12 mouse cellular contexts compared by ENCODE assay signal in genomic region chr7:122131834-122132233, GRCm38 (mm10). TPM values are rescaled to one million over a fixed set of nuclear protein-coding genes. Genes with fewer than 3 reads are reported as not detected.
A peak's percentile ranks its signal among the peaks of the same experiment; 100 is the strongest.
DNase-seq lines count a peak whose midpoint lies in the region; ATAC-seq and TF ChIP-seq lines count a peak whose summit lies in the region.
"Had no signal": no experiment of that assay in that cellular context is flagged by ENCODE, and none has a peak within 500 bp of the region (broad histone marks: within the 10 kb centered on the region; RNA-seq: fewer than 3 reads in every experiment).

No protein-coding gene starts in this region.

- peak overlapping the region; percentile 88 for H3K4me2 ChIP-seq in heart, postnatal 0 days (ENCODE audit: low read depth, low read length)
- H3K4me2 ChIP-seq in embryonic facial prominence, embryonic 14.5 days (ENCODE audit: low read depth, low read length), result peak overlapping the region; percentile 77
- peak overlapping the region; percentile 81 for H3K4me2 ChIP-seq in intestine, postnatal 0 days (replicated peaks; ENCODE audit: low read depth)
- peak overlapping the region; percentile 82 for H3K4me2 ChIP-seq in myocyte (ENCODE audit: low read depth)

- no peak for TF ChIP-seq POLR2A in myocyte (IDR thresholded peaks at IDR 0.05; ENCODE audit: insufficient read length, low read depth)

- H3K36me3 ChIP-seq in heart, postnatal 0 days (replicated peaks; ENCODE audit: control insufficient read depth, insufficient read depth, low read length), result peaks cover 32% of the 10 kb centered on the region
- peaks cover 44% of the 10 kb centered on the region for H3K36me3 ChIP-seq in embryonic facial prominence, embryonic 14.5 days (ENCODE audit: control insufficient read depth, insufficient read depth, low read length)
- H3K36me3 ChIP-seq in intestine, postnatal 0 days (ENCODE audit: control insufficient read depth, insufficient read depth), result peaks cover 23% of the 10 kb centered on the region
- H3K36me3 ChIP-seq in myocyte (ENCODE audit: control insufficient read depth, insufficient read depth), result peaks cover 17% of the 10 kb centered on the region

- no peak for TF ChIP-seq CTCF in heart, postnatal 0 days (IDR thresholded peaks at IDR 0.05; ENCODE audit: low read depth)
- no peak for TF ChIP-seq CTCF in intestine, postnatal 0 days (IDR thresholded peaks at IDR 0.05; ENCODE audit: low read depth)

- H3K9ac ChIP-seq in heart, postnatal 0 days (replicated peaks; ENCODE audit: low read depth, low read length), result no peak overlapping the region; the same call in 1 of the 2 replicates
- H3K9ac ChIP-seq in embryonic facial prominence, embryonic 14.5 days (ENCODE audit: low read depth, low read length), result peak overlapping the region; percentile 88
- no peak overlapping the region for H3K9ac ChIP-seq in intestine, postnatal 0 days (ENCODE audit: low read depth, low read length)

- H3K27ac ChIP-seq in heart, postnatal 0 days (ENCODE audit: low read depth), result no peak overlapping the region
- H3K27ac ChIP-seq in embryonic facial prominence, embryonic 14.5 days (replicated peaks; ENCODE audit: low read depth, low read length), result no peak overlapping the region
- no peak overlapping the region for H3K27ac ChIP-seq in intestine, postnatal 0 days (ENCODE audit: low read depth, low read length)

- H3K27me3 ChIP-seq in heart, postnatal 0 days (ENCODE audit: control insufficient read depth, insufficient read depth, low read length), result no peaks in the 10 kb centered on the region
- no peaks in the 10 kb centered on the region for H3K27me3 ChIP-seq in embryonic facial prominence, embryonic 14.5 days (replicated peaks; ENCODE audit: control insufficient read depth, insufficient read depth, low read length)
- H3K27me3 ChIP-seq in intestine, postnatal 0 days (replicated peaks; ENCODE audit: control insufficient read depth, insufficient read depth, low read length), result no peaks in the 10 kb centered on the region
- no peaks in the 10 kb centered on the region for H3K27me3 ChIP-seq in myocyte (ENCODE audit: control insufficient read depth, insufficient read depth, insufficient read length)

- H3K4me1 ChIP-seq in heart, postnatal 0 days (ENCODE audit: control insufficient read depth, insufficient read depth), result 0 out of 2 replicates have a peak, but pooled peaks cover 11% of the 10 kb centered on the region
- H3K4me1 ChIP-seq in embryonic facial prominence, embryonic 14.5 days (ENCODE audit: control insufficient read depth, insufficient read depth, low read length), result peaks cover 3% of the 10 kb centered on the region; the same call in 1 of the 2 replicates
- no peaks in the 10 kb centered on the region for H3K4me1 ChIP-seq in intestine, postnatal 0 days (replicated peaks; ENCODE audit: control insufficient read depth, insufficient read depth, low read length)

- H3K79me2 ChIP-seq in myocyte (ENCODE audit: control insufficient read depth, insufficient read depth), result peaks cover 27% of the 10 kb centered on the region

- TF ChIP-seq EP300 in heart, postnatal 0 days (IDR thresholded peaks at IDR 0.05; ENCODE audit: low read depth), result no peak

- ATAC-seq in heart, postnatal 0 days (ENCODE audit: insufficient read depth, low read depth), result no peak
- ATAC-seq in embryonic facial prominence, embryonic 14.5 days (ENCODE audit: low read depth), result no peak
- ATAC-seq in intestine, postnatal 0 days, result no peak

- peak overlapping the region; percentile 87; the same call in 1 of the 2 replicates for H3K4me3 ChIP-seq in heart, postnatal 0 days (ENCODE audit: low read depth, low read length)
- H3K4me3 ChIP-seq in embryonic facial prominence, embryonic 14.5 days (ENCODE audit: low read depth, low read length), result peak overlapping the region; percentile 86
- peak overlapping the region; percentile 84; the same call in 1 of the 2 replicates for H3K4me3 ChIP-seq in intestine, postnatal 0 days (ENCODE audit: low read depth, low read length)
- peak overlapping the region; percentile 70 for H3K4me3 ChIP-seq in myocyte

- H3ac ChIP-seq in myocyte (ENCODE audit: control insufficient read depth, insufficient read length), result no peak overlapping the region

- DNase-seq in heart, postnatal 0 days (ENCODE audit: low spot score), result no peak
- no peak for DNase-seq in heart, adult 8-10 months (ENCODE audit: low spot score)
- no peak for DNase-seq in embryonic facial prominence, embryonic 14.5 days (ENCODE audit: low spot score)
- no peak for DNase-seq in layer of hippocampus, adult 9-11 months
- no peak for DNase-seq in adrenal gland, postnatal 14 days
- DNase-seq in right cerebral cortex, adult 2 months (ENCODE audit: low spot score in 2 of 2), result no peak
- DNase-seq: gastrocnemius, postnatal 10 days; lung, postnatal 14 days had no signal

- no peaks in the 10 kb centered on the region for H3K9me3 ChIP-seq in heart, postnatal 0 days (replicated peaks; ENCODE audit: control insufficient read depth, low read length)
- no peaks in the 10 kb centered on the region for H3K9me3 ChIP-seq in embryonic facial prominence, embryonic 14.5 days (ENCODE audit: control insufficient read depth, low read length)
- no peaks in the 10 kb centered on the region for H3K9me3 ChIP-seq in intestine, postnatal 0 days (ENCODE audit: control insufficient read depth)

TF ChIP-seq in myocyte, 11 proteins besides CTCF, POLR2A, EP300 and RAD21:
- TF ChIP-seq TCF3 (IDR thresholded peaks at IDR 0.05; ENCODE audit: insufficient read length, low read depth) (no peak), CEBPB (IDR thresholded peaks at IDR 0.05; ENCODE audit: insufficient read depth, poor library complexity, severe bottlenecking) (no peak), MYOD1 (IDR thresholded peaks at IDR 0.05; ENCODE audit: control insufficient read depth in 1 of 3, insufficient read length in 2 of 3, low read depth in 2 of 3) (no peak), REST (IDR thresholded peaks at IDR 0.05; ENCODE audit: insufficient read depth, insufficient read length) (no peak), USF1 (IDR thresholded peaks at IDR 0.05; ENCODE audit: low read depth) (no peak), MAX (IDR thresholded peaks at IDR 0.05; ENCODE audit: low read depth) (no peak), POLR2AphosphoS2 (IDR thresholded peaks at IDR 0.05; ENCODE audit: insufficient read length, low read depth) (no peak), SRF (IDR thresholded peaks at IDR 0.05; ENCODE audit: control insufficient read depth, insufficient read length, low read depth) (no peak), TCF12 (IDR thresholded peaks at IDR 0.05; ENCODE audit: insufficient read depth, poor library complexity, severe bottlenecking) (no peak), E2F4 (IDR thresholded peaks at IDR 0.05; ENCODE audit: insufficient read depth) (no peak), MYOG (IDR thresholded peaks at IDR 0.05; ENCODE audit: control insufficient read depth in 1 of 3, insufficient read depth in 1 of 3, insufficient read length in 2 of 3, low read depth in 2 of 3) (no peak)
TF ChIP-seq in myocyte: peak in this region for 0.

RNA-seq across cellular contexts. Expression of gene Palb2, which starts 1.0 kb away (rescaled TPM):
- total RNA-seq in heart, postnatal 0 days (2014; rRNA removed; ENCODE audit: low replicate concordance), result 0.97 and 6.4 TPM in 2 replicates
- polyA plus RNA-seq in heart, postnatal 0 days (2015; fragmentation: Nextera tagmentation; extraction: Ambion mirVana), result 2.4 and 3.7 TPM in 2 replicates
- total RNA-seq in heart, adult 8-10 months (2022), result 1 to 10 TPM in 2 of 4 experiments, under 1 TPM in 2; 0.38 to 1.2 (median 1.0) TPM
- polyA plus RNA-seq in embryonic facial prominence, embryonic 14.5 days (2014; fragmentation: Nextera tagmentation; extraction: Ambion mirVana), result 9.9 and 12.5 TPM in 2 replicates
- polyA plus RNA-seq in intestine, postnatal 0 days (2015; fragmentation: Nextera tagmentation; extraction: Ambion mirVana), result 3.9 and 4.5 TPM in 2 replicates
- 0.48 TPM for polyA plus RNA-seq in myocyte (2012; fragmentation: generic; extraction: Trizol)
- 2.7 and 2.9 TPM in 2 replicates for total RNA-seq in adrenal gland, postnatal 14 days (2021)

RNA-seq across cellular contexts. Expression of gene Dctn5, which starts 1.0 kb away (rescaled TPM):
- 28.9 and 50.0 TPM in 2 replicates for total RNA-seq in heart, postnatal 0 days (2014; rRNA removed; ENCODE audit: low replicate concordance)
- polyA plus RNA-seq in heart, postnatal 0 days (2015; fragmentation: Nextera tagmentation; extraction: Ambion mirVana), result 44.4 and 51.3 TPM in 2 replicates
- total RNA-seq in heart, adult 8-10 months (2022), result 10 to 100 TPM; 28.6 to 29.8 (median 29.1) TPM
- 104 and 115 TPM in 2 replicates for polyA plus RNA-seq in embryonic facial prominence, embryonic 14.5 days (2014; fragmentation: Nextera tagmentation; extraction: Ambion mirVana)
- polyA plus RNA-seq in intestine, postnatal 0 days (2015; fragmentation: Nextera tagmentation; extraction: Ambion mirVana), result 59.4 and 64.7 TPM in 2 replicates
- polyA plus RNA-seq in myocyte (2012; fragmentation: generic; extraction: Trizol), result 53.3 TPM
- total RNA-seq in adrenal gland, postnatal 14 days (2021), result 54.0 and 62.1 TPM in 2 replicates

RNA-seq across cellular contexts. Expression of gene Plk1, which starts 27.4 kb away (rescaled TPM):
- total RNA-seq in heart, postnatal 0 days (2014; rRNA removed; ENCODE audit: low replicate concordance), result 27.8 and 35.5 TPM in 2 replicates
- polyA plus RNA-seq in heart, postnatal 0 days (2015; fragmentation: Nextera tagmentation; extraction: Ambion mirVana), result 22.8 and 23.3 TPM in 2 replicates
- total RNA-seq in heart, adult 8-10 months (2022), result under 1 TPM; 0.31 to 0.66 (median 0.46) TPM
- polyA plus RNA-seq in embryonic facial prominence, embryonic 14.5 days (2014; fragmentation: Nextera tagmentation; extraction: Ambion mirVana), result 69.1 and 87.1 TPM in 2 replicates
- polyA plus RNA-seq in intestine, postnatal 0 days (2015; fragmentation: Nextera tagmentation; extraction: Ambion mirVana), result 20.0 and 25.0 TPM in 2 replicates
- polyA plus RNA-seq in myocyte (2012; fragmentation: generic; extraction: Trizol), result 57.8 TPM
- 13.3 and 15.2 TPM in 2 replicates for total RNA-seq in adrenal gland, postnatal 14 days (2021)

RNA-seq across cellular contexts. Expression of gene Ndufab1, which starts 30.1 kb away (rescaled TPM):
- 181 and 183 TPM in 2 replicates for total RNA-seq in heart, postnatal 0 days (2014; rRNA removed; ENCODE audit: low replicate concordance)
- polyA plus RNA-seq in heart, postnatal 0 days (2015; fragmentation: Nextera tagmentation; extraction: Ambion mirVana), result 2,966 and 3,134 TPM in 2 replicates
- 1,000 to 10,000 TPM; 1,624 to 1,874 (median 1,747) TPM for total RNA-seq in heart, adult 8-10 months (2022)
- 559 and 632 TPM in 2 replicates for polyA plus RNA-seq in embryonic facial prominence, embryonic 14.5 days (2014; fragmentation: Nextera tagmentation; extraction: Ambion mirVana)
- 956 and 957 TPM in 2 replicates for polyA plus RNA-seq in intestine, postnatal 0 days (2015; fragmentation: Nextera tagmentation; extraction: Ambion mirVana)
- polyA plus RNA-seq in myocyte (2012; fragmentation: generic; extraction: Trizol), result 729 TPM
- 908 and 937 TPM in 2 replicates for total RNA-seq in adrenal gland, postnatal 14 days (2021)

RNA-seq across cellular contexts. Expression of gene Ern2, which starts 54.2 kb away (rescaled TPM):
- not detected in 2 replicates for total RNA-seq in heart, postnatal 0 days (2014; rRNA removed; ENCODE audit: low replicate concordance)
- 0.07 TPM in 1 of 2 replicates, not detected in the other for polyA plus RNA-seq in heart, postnatal 0 days (2015; fragmentation: Nextera tagmentation; extraction: Ambion mirVana)
- not detected for total RNA-seq in heart, adult 8-10 months (2022)
- 0.07 TPM in 1 of 2 replicates, not detected in the other for polyA plus RNA-seq in embryonic facial prominence, embryonic 14.5 days (2014; fragmentation: Nextera tagmentation; extraction: Ambion mirVana)
- 4.0 and 4.8 TPM in 2 replicates for polyA plus RNA-seq in intestine, postnatal 0 days (2015; fragmentation: Nextera tagmentation; extraction: Ambion mirVana)
- not detected for polyA plus RNA-seq in myocyte (2012; fragmentation: generic; extraction: Trizol)
- total RNA-seq in adrenal gland, postnatal 14 days (2021), result not detected in 2 replicates
- total RNA-seq: ES-E14; gastrocnemius, postnatal 10 days had no signal
- polyA plus RNA-seq: spleen, adult 2 months had no signal
